Mouse (Mus musculus) mouse embryonic stem cell (cell line): ENCODE measurements around the gene Cdk5rap3.

Experiments
- in situ Hi-C, 2 experiments: fragments of 300-500 bp; cut with MboI; formaldehyde crosslinking; loops; 1 replicate in 1 of 2; 3 replicates in 1 of 2; pipeline ENCODE4 v1.14.3; 2019 to 2020; ENCODE audit warnings: low sequenced_read_pairs in 2 of 2, low pct_unique_long_range_greater_than_20kb in 1 of 2, mixed read lengths in 1 of 2; ENCODE audit not compliant: unreplicated experiment in 1 of 2

Cdk5rap3 gene

GRCm38 (mm10) chr11:96916044-96916884 lies at the start of gene Cdk5rap3:
TSS of gene Cdk5rap3 (minus strand) at chr11:96916496.
- in situ Hi-C loops: loop anchor here (5.0 kb wide), 1 partner anchor 46 kb away; no protein-coding TSS in a partner anchor

- in situ Hi-C loops: loop anchor here (5.0 kb wide), 1 partner anchor 46 kb away; the partner anchor contains the start of gene Cdk5rap3 (in 2 of the 2)
Observed at GRCm38 (mm10) chr11:96963580-96963979, 47.3 kb upstream of the Cdk5rap3 start.

GRCm38 (mm10) chr11:96957061-96957805 lies 40.9 kb upstream of the Cdk5rap3 start:
- in situ Hi-C loops: no loop called here

GRCm38 (mm10) chr11:96956009-96956724 lies 39.9 kb upstream of the Cdk5rap3 start:
- in situ Hi-C loops: no loop called here

- in situ Hi-C loops: no loop called here
Observed at GRCm38 (mm10) chr11:96955094-96955493, 38.8 kb upstream of the Cdk5rap3 start.

- in situ Hi-C loops: no loop called here
Observed at GRCm38 (mm10) chr11:96952896-96953295, 36.6 kb upstream of the Cdk5rap3 start.

- in situ Hi-C loops: no loop called here
Observed at GRCm38 (mm10) chr11:96952426-96952825, 36.1 kb upstream of the Cdk5rap3 start.

- in situ Hi-C loops: no loop called here
Observed at GRCm38 (mm10) chr11:96950767-96951166, 34.5 kb upstream of the Cdk5rap3 start.

GRCm38 (mm10) chr11:96947849-96948248 lies 31.6 kb upstream of the Cdk5rap3 start:
- in situ Hi-C loops: no loop called here

- in situ Hi-C loops: no loop called here
Observed at GRCm38 (mm10) chr11:96946498-96946897, 30.2 kb upstream of the Cdk5rap3 start.

- in situ Hi-C loops: no loop called here
Observed at GRCm38 (mm10) chr11:96944844-96945580, 28.7 kb upstream of the Cdk5rap3 start.

- in situ Hi-C loops: no loop called here
Observed at GRCm38 (mm10) chr11:96943746-96944304, 27.5 kb upstream of the Cdk5rap3 start, which contains the start of gene Pnpo. TSS of gene Pnpo (minus strand) at chr11:96943986.

- in situ Hi-C loops: no loop called here
Observed at GRCm38 (mm10) chr11:96941989-96942590, 25.8 kb upstream of the Cdk5rap3 start.

- in situ Hi-C loops: no loop called here
Observed at GRCm38 (mm10) chr11:96940578-96941465, 24.5 kb upstream of the Cdk5rap3 start.

GRCm38 (mm10) chr11:96938426-96938800 lies 22.1 kb upstream of the Cdk5rap3 start:
- in situ Hi-C loops: no loop called here

GRCm38 (mm10) chr11:96937549-96938425 lies 21.5 kb upstream of the Cdk5rap3 start:
- in situ Hi-C loops: no loop called here
